Mouse (Mus musculus) testis, adult 2 months (tissue): ENCODE measurements around the gene Tnfsf13. TPM values are rescaled to one million over a fixed set of nuclear protein-coding genes. Genes with fewer than 3 reads are reported as not detected.
A peak's percentile ranks its signal among the peaks of the same experiment; 100 is the strongest.

Experiments
- H3K27ac ChIP-seq: fragments of 200-500 bp; 2 replicates; pipeline ENCODE4 v1.5.1; 2012; ENCODE audit warnings: low read depth, low read length; ENCODE audit not compliant: control insufficient read depth, insufficient read depth
- H3K27me3 ChIP-seq: fragments of 200-500 bp; 2 replicates; pipeline ENCODE4 v1.6.1; 2012; ENCODE audit warnings: mild to moderate bottlenecking, low read length, moderate library complexity; ENCODE audit not compliant: control insufficient read depth, insufficient read depth
- H3K36me3 ChIP-seq: fragments of 200-500 bp; 2 replicates; pipeline ENCODE4 v1.6.1; 2012; ENCODE audit warnings: mild to moderate bottlenecking, low read length; ENCODE audit not compliant: control insufficient read depth, insufficient read depth
- H3K4me1 ChIP-seq: fragments of 200-500 bp; 2 replicates; pipeline ENCODE4 v1.6.1; 2012; ENCODE audit warnings: low read length; ENCODE audit not compliant: control insufficient read depth, insufficient read depth
- H3K4me3 ChIP-seq: fragments of 200-500 bp; 2 replicates; pipeline ENCODE4 v1.5.1; 2012; ENCODE audit warnings: low read depth, mild to moderate bottlenecking, low read length, moderate library complexity, mixed read lengths; ENCODE audit not compliant: control insufficient read depth
- CTCF ChIP-seq: fragments of 200-500 bp; IDR thresholded peaks from 2 replicates; pipeline ENCODE4 v1.5.1; 2012; ENCODE audit warnings: low read depth, mild to moderate bottlenecking, inconsistent platforms, low read length, moderate library complexity; ENCODE audit not compliant: control insufficient read depth, insufficient read depth, insufficient replicate concordance
- POLR2A ChIP-seq: fragments of 200-500 bp; IDR thresholded peaks from 2 replicates; pipeline ENCODE4 v1.6.1; 2012; ENCODE audit warnings: low read depth, mild to moderate bottlenecking, inconsistent platforms, low read length, moderate library complexity; ENCODE audit not compliant: control insufficient read depth
- polyA plus RNA-seq: library from polyadenylated mRNA; depleted of rRNA; stranded (reverse); fragments of >200 nt; gene quantifications from 2 replicates; pipeline ENCODE4 v1.2.3, GENCODE M21; 2012

Tnfsf13 gene
- polyA plus RNA-seq, 1 experiment = 5.6 TPM

DNA sequence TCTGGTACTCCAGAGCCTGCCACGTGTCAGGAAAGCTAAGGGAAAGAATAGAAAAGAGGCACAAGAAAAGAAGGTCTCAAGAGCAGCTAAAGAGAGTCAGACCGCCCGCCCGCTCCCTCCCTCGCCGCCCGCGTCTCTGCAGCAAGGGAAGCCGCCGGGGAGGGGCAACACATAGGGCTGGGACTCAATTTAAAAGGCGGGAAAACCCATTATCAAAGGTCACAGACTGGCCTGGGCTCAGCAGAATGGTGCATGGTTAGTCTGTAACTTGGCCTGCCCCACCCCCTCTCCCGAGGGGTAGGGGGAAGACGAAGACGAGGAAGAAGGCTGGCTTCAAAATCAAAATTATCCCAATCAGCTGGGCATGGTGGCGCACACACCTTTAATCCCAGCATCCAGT lies 33.1 kb upstream of the Tnfsf13 start:
- Histone ChIP-seq H3K4me1 (peaks cover 2% of the 10 kb centered on the region), H3K27me3 (no peaks in the 10 kb centered on the region), H3K36me3 (no peaks in the 10 kb centered on the region), H3K4me3 (no peak overlapping the region), H3K27ac (no peak overlapping the region)
- TF ChIP-seq CTCF (no peak), POLR2A (no peak)

DNA sequence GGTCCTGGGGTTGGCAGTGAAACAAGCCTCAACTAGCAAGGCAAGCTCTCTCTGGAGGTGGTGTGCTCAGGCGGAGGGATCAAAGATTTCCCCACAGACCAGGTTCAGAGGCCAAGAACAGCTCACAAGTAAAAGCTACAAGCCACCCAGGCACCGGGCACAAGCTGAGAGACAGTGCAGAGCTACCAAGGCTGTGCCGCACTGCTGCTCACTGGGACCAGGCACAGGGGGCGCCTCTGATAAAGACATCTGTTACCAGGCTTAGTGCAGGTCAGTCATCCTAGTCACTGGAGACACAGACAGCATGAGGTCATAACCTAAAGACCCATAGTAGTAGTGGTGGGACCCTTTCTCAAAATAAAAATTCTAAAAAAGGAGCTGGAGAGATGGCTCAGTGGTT lies 31.4 kb upstream of the Tnfsf13 start:
- no peak for TF ChIP-seq CTCF
- TF ChIP-seq POLR2A = no peak
- Histone ChIP-seq H3K36me3 (no peaks in the 10 kb centered on the region), H3K27me3 (no peaks in the 10 kb centered on the region), H3K4me3 (no peak overlapping the region), H3K4me1 (peaks cover 4% of the 10 kb centered on the region), H3K27ac (no peak overlapping the region; the same call in 1 of the 2 replicates)

DNA sequence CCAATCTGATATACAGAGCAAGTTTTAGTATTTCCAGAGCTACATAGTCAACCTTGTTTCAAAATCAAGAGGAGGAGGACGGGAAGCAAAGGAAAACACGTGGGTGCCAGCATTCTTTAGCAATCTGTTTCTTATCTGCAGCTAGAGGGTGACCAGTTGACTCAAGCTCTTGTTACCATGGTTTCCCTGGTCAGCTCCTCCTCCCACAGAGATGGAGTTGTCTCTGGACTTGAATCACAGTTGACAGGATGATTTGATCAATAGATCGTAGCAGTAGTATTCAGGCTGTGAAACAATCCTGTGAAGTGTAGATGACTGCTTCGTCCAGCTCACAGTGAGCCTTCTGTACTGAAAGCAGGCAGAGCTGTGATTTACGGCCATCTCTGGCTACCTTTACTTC lies 30.3 kb upstream of the Tnfsf13 start:
- no peaks in the 10 kb centered on the region for H3K36me3 ChIP-seq
- no peak overlapping the region for H3K4me3 ChIP-seq
- no peaks in the 10 kb centered on the region for H3K27me3 ChIP-seq
- H3K27ac ChIP-seq = 0 out of 2 replicates have a peak overlapping the region, but pooled peaks have one; percentile 58
- H3K4me1 ChIP-seq = peaks cover 4% of the 10 kb centered on the region
- TF ChIP-seq POLR2A (no peak), CTCF (no peak)

DNA sequence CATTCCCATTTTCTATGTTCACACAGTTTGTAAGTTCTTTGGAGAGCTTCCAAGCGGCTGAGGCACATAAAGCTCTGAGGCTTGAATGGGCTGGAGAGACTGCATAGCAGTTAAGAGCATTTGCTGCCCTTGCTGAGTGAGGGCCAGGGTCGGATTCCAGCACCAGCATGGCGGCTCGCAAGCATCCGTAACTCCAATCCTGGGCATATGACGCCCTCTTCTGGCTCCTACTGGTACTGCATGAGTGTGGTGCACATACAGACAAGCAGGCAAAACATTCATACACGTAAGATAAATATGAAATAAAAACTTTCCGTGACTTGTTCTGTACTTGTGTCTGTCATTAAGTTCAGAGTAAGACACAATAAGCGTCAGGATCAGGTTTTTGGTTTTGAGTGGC lies 29.9 kb upstream of the Tnfsf13 start:
- no peaks in the 10 kb centered on the region for H3K27me3 ChIP-seq
- H3K36me3 ChIP-seq = no peaks in the 10 kb centered on the region
- H3K4me1 ChIP-seq = peaks cover 4% of the 10 kb centered on the region
- H3K4me3 ChIP-seq = peak overlapping the region; percentile 63
- peak overlapping the region; percentile 54; the same call in 1 of the 2 replicates for H3K27ac ChIP-seq
- TF ChIP-seq POLR2A (no peak), CTCF (peak; percentile 96)

DNA sequence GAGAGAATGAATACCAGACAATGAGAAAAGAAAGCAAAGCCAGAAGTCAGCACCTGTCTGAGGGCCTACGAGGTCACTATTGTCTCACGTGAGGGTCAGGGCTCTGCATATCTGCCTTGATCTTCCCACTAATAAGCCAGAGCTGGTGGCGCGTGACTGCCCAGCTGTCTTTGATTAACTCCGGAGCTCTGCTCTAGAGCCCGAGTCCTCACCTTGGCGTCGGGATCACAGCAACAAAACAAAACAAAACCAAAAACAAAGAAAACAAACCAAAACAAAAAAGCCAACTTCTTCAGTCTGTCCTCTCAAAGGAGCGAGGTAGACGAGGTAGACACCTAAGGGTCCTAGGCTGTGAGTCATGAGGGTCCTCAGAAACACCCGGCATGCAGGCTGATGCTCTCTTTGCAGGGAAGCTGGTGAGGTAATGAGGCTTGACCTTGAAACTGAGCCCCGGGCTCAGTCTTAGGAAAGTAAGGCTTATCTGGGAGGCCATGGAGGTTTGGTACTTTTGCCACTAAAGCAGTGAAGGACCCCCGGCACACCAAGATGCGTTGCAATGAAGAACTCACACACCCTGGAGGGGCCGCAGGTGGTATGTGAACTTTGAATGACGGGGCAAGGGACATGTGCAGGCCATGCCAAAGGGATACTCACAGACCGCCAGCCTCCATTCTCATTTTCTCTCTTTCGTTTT lies 29.2 kb upstream of the Tnfsf13 start:
- Histone ChIP-seq H3K4me3 (no peak overlapping the region), H3K27ac (peak overlapping the region; percentile 37; the same call in 1 of the 2 replicates)
- TF ChIP-seq POLR2A = no peak
- TF ChIP-seq CTCF = no peak

DNA sequence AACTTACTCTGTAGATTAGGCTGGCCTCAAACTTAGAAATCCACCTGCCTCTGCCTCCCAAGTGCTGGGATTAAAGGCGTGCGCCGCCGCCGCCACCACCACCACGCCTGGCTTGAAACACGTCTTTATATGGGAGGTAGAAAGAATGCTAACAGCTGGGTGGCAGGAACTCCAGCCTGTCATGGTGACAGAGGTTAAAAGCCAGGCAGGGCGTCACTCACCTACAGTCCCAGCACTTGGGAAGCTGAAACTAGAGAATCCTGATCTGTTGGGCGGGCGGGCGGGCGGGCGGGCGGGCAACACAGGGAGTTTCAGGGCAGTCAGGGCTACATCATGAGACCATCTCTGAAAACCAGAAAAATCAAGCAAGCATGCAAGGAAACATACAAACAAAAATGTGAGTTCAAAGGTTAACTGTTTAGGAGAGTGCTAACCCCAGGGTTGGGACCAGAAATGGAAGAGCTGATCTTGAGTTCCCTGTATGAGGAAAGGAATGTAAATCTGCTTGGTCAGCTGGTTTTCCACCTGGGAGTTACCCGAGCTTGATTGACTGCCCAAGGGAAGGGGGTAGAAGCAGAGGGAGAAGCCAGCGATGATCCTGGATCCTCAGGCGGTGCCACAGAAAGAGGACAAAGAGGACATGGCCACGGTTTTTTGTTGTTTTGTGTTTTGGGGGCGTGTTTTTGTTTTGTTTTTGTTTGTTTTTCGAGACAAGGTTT lies 27.5 kb upstream of the Tnfsf13 start:
- peaks cover 4% of the 10 kb centered on the region for H3K4me1 ChIP-seq
- H3K36me3 ChIP-seq = no peaks in the 10 kb centered on the region
- H3K27ac ChIP-seq = no peak overlapping the region
- no peak overlapping the region for H3K4me3 ChIP-seq
- no peak for TF ChIP-seq POLR2A
- no peak for TF ChIP-seq CTCF
- H3K27me3 ChIP-seq = no peaks in the 10 kb centered on the region

More for the DNA sequence above, 29.2 kb upstream of the Tnfsf13 start:
- peaks cover 4% of the 10 kb centered on the region for H3K4me1 ChIP-seq
- H3K27me3 ChIP-seq = no peaks in the 10 kb centered on the region
- H3K36me3 ChIP-seq = no peaks in the 10 kb centered on the region

DNA sequence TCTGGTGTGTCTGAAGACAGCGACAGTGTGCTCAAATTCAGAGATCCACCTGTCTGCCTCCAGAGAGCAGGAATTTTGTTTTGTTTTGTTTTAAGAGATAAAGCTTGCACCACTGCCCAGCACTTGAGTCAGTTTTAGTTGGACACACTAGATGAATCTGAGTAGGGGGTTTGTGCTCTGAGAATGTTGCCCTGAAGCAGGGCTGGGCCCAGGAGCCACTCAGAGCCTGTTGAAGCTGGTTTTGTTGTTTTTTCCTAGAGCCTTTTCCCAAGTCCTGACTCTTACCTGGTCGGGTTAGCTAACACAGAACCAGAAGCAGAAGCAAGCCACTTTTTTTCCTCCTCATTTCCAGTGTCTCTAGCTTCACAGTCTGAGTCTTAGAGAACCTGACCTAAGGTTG lies 25.5 kb upstream of the Tnfsf13 start:
- no peak overlapping the region for H3K4me3 ChIP-seq
- H3K36me3 ChIP-seq = no peaks in the 10 kb centered on the region
- no peaks in the 10 kb centered on the region for H3K27me3 ChIP-seq
- H3K27ac ChIP-seq = no peak overlapping the region
- TF ChIP-seq POLR2A (no peak), CTCF (no peak)
- H3K4me1 ChIP-seq = peaks cover 4% of the 10 kb centered on the region

DNA sequence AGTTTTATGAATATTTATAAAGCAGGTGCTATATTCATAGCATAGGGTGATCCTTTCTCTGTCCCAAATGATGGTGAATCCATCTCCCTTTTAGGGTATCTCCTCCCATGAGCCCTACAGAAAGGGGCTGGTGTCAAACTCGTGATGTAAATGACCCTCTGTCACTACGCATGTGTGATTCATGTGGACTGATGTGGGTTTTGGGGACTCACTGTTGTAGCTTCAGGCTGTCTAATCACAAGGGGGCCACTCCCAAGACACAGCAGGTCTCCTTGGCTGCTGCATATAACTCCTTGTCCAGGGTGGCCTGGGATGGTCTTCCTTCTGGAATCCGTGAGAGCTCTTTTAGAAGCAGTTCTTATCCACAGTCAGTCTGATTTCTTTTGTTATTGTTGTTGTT lies 24.9 kb upstream of the Tnfsf13 start:
- Histone ChIP-seq H3K36me3 (no peaks in the 10 kb centered on the region), H3K27ac (no peak overlapping the region), H3K4me3 (no peak overlapping the region), H3K4me1 (peaks cover 4% of the 10 kb centered on the region), H3K27me3 (no peaks in the 10 kb centered on the region)
- TF ChIP-seq CTCF (no peak), POLR2A (no peak)
